Mouse (Mus musculus) limb, embryonic 12.5 days (tissue): Measurements from ENCODE around the gene Tmem51. TPM values are rescaled to one million over a fixed set of nuclear protein-coding genes. Genes with fewer than 3 reads are reported as not detected.

Experiments
- ATAC-seq: fragments of 200-750 bp; cut with Nextera tagmentation; 2 replicates; pipeline ENCODE4 v1.8.0; 2017; ENCODE audit warnings: low read depth, moderate TSS enrichment; ENCODE audit not compliant: insufficient number of reproducible peaks, insufficient read depth, low FRiP score, low TSS enrichment
- H3K27ac ChIP-seq: fragments of 300-500 bp; sonication (generic); 2 replicates; pipeline ENCODE4 v1.5.1; 2016; ENCODE audit warnings: mild to moderate bottlenecking, moderate library complexity
- H3K27me3 ChIP-seq: fragments of 300-500 bp; sonication (generic); 2 replicates; pipeline ENCODE4 v1.6.1; 2016; ENCODE audit warnings: mild to moderate bottlenecking, moderate library complexity
- H3K36me3 ChIP-seq: fragments of 300-500 bp; sonication (generic); 2 replicates; pipeline ENCODE4 v1.6.1; 2016; ENCODE audit warnings: mild to moderate bottlenecking, moderate library complexity
- H3K4me1 ChIP-seq: fragments of 300-500 bp; sonication (generic); replicated peaks from 2 replicates; pipeline ENCODE4 v1.6.1; 2016
- H3K4me2 ChIP-seq: fragments of 300-500 bp; sonication (generic); 2 replicates; pipeline ENCODE4 v1.6.1; 2016; ENCODE audit warnings: mild to moderate bottlenecking, moderate library complexity
- H3K4me3 ChIP-seq: fragments of 300-500 bp; sonication (generic); replicated peaks from 2 replicates; pipeline ENCODE4 v1.5.1; 2016; ENCODE audit warnings: mild to moderate bottlenecking
- H3K9ac ChIP-seq: fragments of 300-500 bp; sonication (generic); replicated peaks from 2 replicates; pipeline ENCODE4 v1.6.1; 2016; ENCODE audit warnings: mild to moderate bottlenecking, moderate library complexity
- H3K9me3 ChIP-seq: fragments of 300-500 bp; sonication (generic); 2 replicates; pipeline ENCODE4 v1.6.1; 2016; ENCODE audit warnings: mild to moderate bottlenecking, moderate library complexity
- WGBS: fragments of 180-500 bp; shearing (Covaris S2); methylation state at CpG from one replicate; pipeline ENCODE4 v1.1.7; 2016; 5-methylcytosine and 5-hydroxymethylcytosine counted together
- polyA plus RNA-seq: library from polyadenylated mRNA; unstranded; fragments of >200 nt; fragmentation: Nextera tagmentation; extraction: Ambion mirVana; gene quantifications from 2 replicates; pipeline ENCODE4 v1.2.1, GENCODE M21; 2016

Tmem51 gene
- polyA plus RNA-seq, 1 experiment from 2014 or later = 17.1 TPM

GRCm38 (mm10) chr4:142068899-142069812 is 14.9 kb downstream of the Tmem51 start:
- Histone ChIP-seq H3K27me3 (peaks cover 12% of the 10 kb centered on the region; the same call in 1 of the 2 replicates), H3K9me3 (no peaks in the 10 kb centered on the region), H3K9ac (no peak overlapping the region), H3K4me2 (no peak overlapping the region), H3K36me3 (no peaks in the 10 kb centered on the region), H3K27ac (no peak overlapping the region), H3K4me3 (no peak overlapping the region), H3K4me1 (peaks cover 83% of the 10 kb centered on the region)
- 48% methylated on average over 18 of the region's 18 CpGs for WGBS
- no peak for ATAC-seq

GRCm38 (mm10) chr4:142066576-142066975 is 17.5 kb downstream of the Tmem51 start:
- ATAC-seq = no peak
- Histone ChIP-seq H3K4me2 (no peak overlapping the region), H3K36me3 (no peaks in the 10 kb centered on the region), H3K27ac (no peak overlapping the region), H3K9ac (no peak overlapping the region), H3K4me3 (no peak overlapping the region), H3K27me3 (peaks cover 12% of the 10 kb centered on the region; the same call in 1 of the 2 replicates), H3K4me1 (peaks cover 74% of the 10 kb centered on the region), H3K9me3 (no peaks in the 10 kb centered on the region)
- WGBS = 34% methylated on average over 4 of the region's 4 CpGs

- H3K4me1 ChIP-seq = peaks cover 74% of the 10 kb centered on the region
- no peak overlapping the region for H3K27ac ChIP-seq
- H3K4me2 ChIP-seq = no peak overlapping the region
- 63% methylated on average over 6 of the region's 6 CpGs for whole genome bisulfite sequencing
- H3K4me3 ChIP-seq = no peak overlapping the region
- no peaks in the 10 kb centered on the region for H3K9me3 ChIP-seq
- ATAC-seq = no peak
- no peaks in the 10 kb centered on the region for H3K36me3 ChIP-seq
- H3K27me3 ChIP-seq = peaks cover 12% of the 10 kb centered on the region; the same call in 1 of the 2 replicates
- H3K9ac ChIP-seq = no peak overlapping the region
These were observed 18.3 kb downstream of the Tmem51 start for GRCm38 (mm10) chr4:142065835-142066234.

- H3K27me3 ChIP-seq = peaks cover 12% of the 10 kb centered on the region; the same call in 1 of the 2 replicates
- H3K27ac ChIP-seq = no peak overlapping the region
- no peak for ATAC-seq
- no peaks in the 10 kb centered on the region for H3K9me3 ChIP-seq
- H3K4me1 ChIP-seq = peaks cover 74% of the 10 kb centered on the region
- H3K4me3 ChIP-seq = no peak overlapping the region
- H3K36me3 ChIP-seq = no peaks in the 10 kb centered on the region
- no peak overlapping the region for H3K9ac ChIP-seq
- 52% methylated on average over 8 of the region's 8 CpGs for WGBS
- no peak overlapping the region for H3K4me2 ChIP-seq
These were observed 18.8 kb downstream of the Tmem51 start for GRCm38 (mm10) chr4:142065270-142065669.

- WGBS = 83% methylated on average over 11 of the region's 11 CpGs
- Histone ChIP-seq H3K27ac (no peak overlapping the region), H3K4me3 (no peak overlapping the region), H3K9me3 (no peaks in the 10 kb centered on the region), H3K4me2 (no peak overlapping the region), H3K9ac (no peak overlapping the region), H3K27me3 (peaks cover 12% of the 10 kb centered on the region; the same call in 1 of the 2 replicates), H3K4me1 (peaks cover 74% of the 10 kb centered on the region), H3K36me3 (no peaks in the 10 kb centered on the region)
- no peak for ATAC-seq
These were observed 19.4 kb downstream of the Tmem51 start for GRCm38 (mm10) chr4:142064582-142065228.

- peaks cover 3% of the 10 kb centered on the region; the same call in 1 of the 2 replicates for H3K27me3 ChIP-seq
- H3K9ac ChIP-seq = no peak overlapping the region
- H3K4me3 ChIP-seq = no peak overlapping the region
- no peak overlapping the region for H3K27ac ChIP-seq
- WGBS = 87% methylated on average over 8 of the region's 8 CpGs
- peaks cover 61% of the 10 kb centered on the region for H3K4me1 ChIP-seq
- no peak overlapping the region for H3K4me2 ChIP-seq
- ATAC-seq = no peak
- no peaks in the 10 kb centered on the region for H3K36me3 ChIP-seq
- no peaks in the 10 kb centered on the region for H3K9me3 ChIP-seq
These were observed 21.0 kb downstream of the Tmem51 start for GRCm38 (mm10) chr4:142063057-142063534.

GRCm38 (mm10) chr4:142061485-142062240 is 22.4 kb downstream of the Tmem51 start:
- Histone ChIP-seq H3K27ac (peak overlapping the region; percentile 85), H3K9ac (no peak overlapping the region), H3K27me3 (no peaks in the 10 kb centered on the region; the same call in 1 of the 2 replicates), H3K4me1 (peaks cover 55% of the 10 kb centered on the region), H3K36me3 (no peaks in the 10 kb centered on the region), H3K4me2 (no peak overlapping the region; the same call in 1 of the 2 replicates), H3K9me3 (no peaks in the 10 kb centered on the region), H3K4me3 (no peak overlapping the region)
- WGBS = 67% methylated on average over 23 of the region's 23 CpGs
- ATAC-seq = no peak

DNA sequence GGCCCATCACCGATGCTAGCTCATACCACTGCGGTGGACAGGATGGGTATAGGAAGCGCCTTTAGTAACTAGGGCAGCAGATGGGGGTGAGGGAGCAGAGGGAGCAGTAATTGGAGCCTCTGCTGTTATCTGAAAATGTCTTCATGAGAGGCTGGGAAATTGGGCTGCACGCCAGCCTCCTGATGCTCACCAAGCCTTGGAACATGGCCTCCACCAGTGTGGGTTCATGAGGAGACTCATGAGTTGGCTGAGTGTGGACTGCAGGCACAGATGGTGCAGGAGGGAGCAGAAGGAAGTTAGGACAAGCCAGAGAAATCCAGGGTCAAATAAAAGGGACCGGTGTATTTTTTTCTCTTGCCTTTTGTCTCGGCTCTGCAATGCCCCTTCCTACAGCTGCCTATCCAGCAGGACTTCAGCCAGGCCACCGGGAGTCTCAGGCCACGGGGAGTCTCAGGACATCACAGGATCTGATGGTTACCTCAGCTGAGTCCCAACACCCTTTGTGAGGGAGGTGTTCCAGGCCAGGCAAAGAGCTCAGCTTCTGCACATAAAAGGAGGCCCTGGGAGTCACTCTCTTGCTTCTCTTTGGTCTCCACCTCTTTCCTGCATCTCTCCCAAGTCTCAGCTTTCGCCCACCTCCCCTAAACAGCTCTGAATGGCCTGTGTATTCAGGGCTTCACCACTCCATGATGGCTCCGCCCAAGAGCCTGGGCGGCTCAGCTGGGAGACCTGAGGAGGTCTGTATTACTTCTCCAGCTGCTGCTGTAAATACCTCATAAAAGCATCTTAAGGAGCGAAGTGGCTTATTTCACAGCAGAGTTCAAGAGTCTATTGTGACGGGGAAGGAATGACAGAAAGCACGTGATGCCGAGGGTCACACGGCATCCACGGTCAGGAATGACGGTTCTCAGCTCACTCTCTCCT is 23.4 kb downstream of the Tmem51 start:
- no peak overlapping the region for H3K4me3 ChIP-seq
- no peak overlapping the region for H3K9ac ChIP-seq
- no peaks in the 10 kb centered on the region; the same call in 1 of the 2 replicates for H3K27me3 ChIP-seq
- peak overlapping the region; percentile 85 for H3K27ac ChIP-seq
- ATAC-seq = peak; percentile 84
- no peaks in the 10 kb centered on the region for H3K36me3 ChIP-seq
- no peaks in the 10 kb centered on the region for H3K9me3 ChIP-seq
- WGBS = 32% methylated on average over 18 of the region's 18 CpGs
- H3K4me1 ChIP-seq = peaks cover 45% of the 10 kb centered on the region
- peak overlapping the region; percentile 30 for H3K4me2 ChIP-seq

GRCm38 (mm10) chr4:142059841-142060193 is 24.3 kb downstream of the Tmem51 start:
- peak overlapping the region; percentile 85; the same call in 1 of the 2 replicates for H3K27ac ChIP-seq
- H3K4me2 ChIP-seq = no peak overlapping the region
- H3K4me1 ChIP-seq = peaks cover 36% of the 10 kb centered on the region
- no peaks in the 10 kb centered on the region; the same call in 1 of the 2 replicates for H3K27me3 ChIP-seq
- H3K9me3 ChIP-seq = no peaks in the 10 kb centered on the region
- no peaks in the 10 kb centered on the region for H3K36me3 ChIP-seq
- H3K4me3 ChIP-seq = no peak overlapping the region
- no peak overlapping the region for H3K9ac ChIP-seq
- ATAC-seq = no peak
- 89% methylated on average over 8 of the region's 8 CpGs for WGBS
